Mouse (Mus musculus): ENCODE results near the gene Piezo1.

- TF ChIP-seq CTCF (IDR thresholded peaks at IDR 0.05; ENCODE audit: low read depth) (no peak), EP300 (IDR thresholded peaks at IDR 0.05; ENCODE audit: low read depth) (0 out of 2 replicates have a peak, but pooled peaks have one; percentile 5)
Observed at GRCm38 (mm10) chr8:122568109-122568504, 17.0 kb upstream of the Piezo1 start.

All from liver, postnatal 0 days (tissue).